Mouse (Mus musculus): ENCODE data around the gene Slc4a4.

DNA sequence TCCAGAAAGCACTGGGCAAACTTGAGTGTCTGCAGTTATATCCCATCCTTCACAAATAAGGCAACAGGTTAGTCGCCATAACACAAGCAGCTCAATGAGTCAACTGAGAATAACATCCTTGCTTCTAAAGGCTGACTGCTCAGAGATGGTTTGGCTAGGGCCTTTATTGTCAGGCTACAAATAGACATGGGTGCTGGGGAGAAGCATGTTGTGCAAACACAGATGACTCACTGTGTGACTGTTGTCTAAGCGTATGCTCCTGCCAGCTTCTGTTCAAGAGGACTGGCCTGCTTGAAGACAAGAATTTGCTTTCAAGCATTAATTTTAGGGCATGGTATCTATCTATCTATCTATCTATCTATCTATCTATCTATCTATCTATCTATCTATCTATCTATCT is 253.5 kb downstream of the Slc4a4 start:
- no peak for TF ChIP-seq CTCF (IDR thresholded peaks at IDR 0.05; ENCODE audit: low read depth)
- TF ChIP-seq EP300 (IDR thresholded peaks at IDR 0.05; ENCODE audit: low read depth) = no peak
